Mouse (Mus musculus): ENCODE measurements around the gene Chst2. TPM values are rescaled to one million over a fixed set of nuclear protein-coding genes. Genes with fewer than 3 reads are reported as not detected.

Gene Chst2
- 2.6 and 3.3 TPM in 2 replicates for polyA plus RNA-seq (2012; rRNA removed)

GRCm38 (mm10) chr9:95406571-95407561 is at the start of gene Chst2:
Gene Chst2, minus strand, starts transcription at chr9:95406722.
- no peaks in the 10 kb centered on the region for H3K36me3 ChIP-seq (ENCODE audit: control insufficient read depth, insufficient read depth, low read length)
- H3K4me3 ChIP-seq (ENCODE audit: insufficient read depth, low read depth, low read length), result peak within 1 kb of the TSS; percentile 49
- H3K27ac ChIP-seq (ENCODE audit: insufficient read depth, low read depth, low read length), result peak within 1 kb of the TSS; percentile 69
- H3K4me1 ChIP-seq (ENCODE audit: control insufficient read depth, insufficient read depth, low read length), result no peaks in the 10 kb centered on the region
- under 1% methylated on average over 99 of the region's 102 CpGs for WGBS
- peaks cover 3% of the 10 kb centered on the region; the same call in 1 of the 2 replicates for H3K27me3 ChIP-seq (replicated peaks; ENCODE audit: control insufficient read depth, insufficient read depth, low read length)
- peak; percentile 90 for DNase-seq
- no peak for TF ChIP-seq CTCF (conservative IDR thresholded peaks at IDR 0.05; ENCODE audit: insufficient read depth, insufficient read length, low read depth, low read length)

DNA sequence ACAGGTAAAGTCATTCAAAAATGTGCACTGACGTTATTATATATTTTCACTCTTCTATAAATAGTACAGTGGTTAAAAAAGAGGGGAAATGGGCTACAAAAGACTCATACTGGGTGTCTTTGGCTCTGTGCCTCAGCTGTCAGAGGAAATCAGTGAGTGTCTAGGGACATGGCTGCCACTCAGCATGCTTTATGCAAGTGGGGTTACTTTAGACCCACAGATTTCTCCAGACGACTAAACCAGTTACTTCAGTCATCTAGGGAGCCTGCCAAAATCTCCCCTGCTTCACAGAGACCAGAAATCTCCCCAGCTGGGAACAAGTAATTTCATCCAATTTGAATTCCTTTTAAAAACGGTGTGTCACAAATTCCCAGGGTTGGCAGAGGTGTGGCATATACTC is 45.4 kb upstream of the Chst2 start:
- Histone ChIP-seq H3K4me3 (ENCODE audit: insufficient read depth, low read depth, low read length) (no peak overlapping the region), H3K27ac (ENCODE audit: insufficient read depth, low read depth, low read length) (no peak overlapping the region), H3K36me3 (ENCODE audit: control insufficient read depth, insufficient read depth, low read length) (no peaks in the 10 kb centered on the region; the same call in 1 of the 2 replicates), H3K4me1 (ENCODE audit: control insufficient read depth, insufficient read depth, low read length) (no peaks in the 10 kb centered on the region), H3K27me3 (replicated peaks; ENCODE audit: control insufficient read depth, insufficient read depth, low read length) (no peaks in the 10 kb centered on the region)
- WGBS, result 49% methylated on average over 3 of the region's 3 CpGs
- TF ChIP-seq POLR2A (IDR thresholded peaks at IDR 0.05; ENCODE audit: low read depth, low read length), result no peak
- no peak for DNase-seq

GRCm38 (mm10) chr9:95450586-95450985 is 44.1 kb upstream of the Chst2 start:
- WGBS, result 91% methylated on average over 8 of the region's 8 CpGs
- DNase-seq, result no peak
- H3K4me3 ChIP-seq (ENCODE audit: insufficient read depth, low read depth, low read length), result no peak overlapping the region
- no peaks in the 10 kb centered on the region for H3K4me1 ChIP-seq (ENCODE audit: control insufficient read depth, insufficient read depth, low read length)
- no peaks in the 10 kb centered on the region; the same call in 1 of the 2 replicates for H3K36me3 ChIP-seq (ENCODE audit: control insufficient read depth, insufficient read depth, low read length)
- H3K27ac ChIP-seq (ENCODE audit: insufficient read depth, low read depth, low read length), result no peak overlapping the region
- no peaks in the 10 kb centered on the region for H3K27me3 ChIP-seq (replicated peaks; ENCODE audit: control insufficient read depth, insufficient read depth, low read length)
- TF ChIP-seq POLR2A (IDR thresholded peaks at IDR 0.05; ENCODE audit: low read depth, low read length) (no peak), CTCF (conservative IDR thresholded peaks at IDR 0.05; ENCODE audit: insufficient read depth, insufficient read length, low read depth, low read length) (no peak)

- TF ChIP-seq CTCF (conservative IDR thresholded peaks at IDR 0.05; ENCODE audit: insufficient read depth, insufficient read length, low read depth, low read length), result no peak
- TF ChIP-seq POLR2A (IDR thresholded peaks at IDR 0.05; ENCODE audit: low read depth, low read length), result no peak
- H3K4me1 ChIP-seq (ENCODE audit: control insufficient read depth, insufficient read depth, low read length), result no peaks in the 10 kb centered on the region
- H3K4me3 ChIP-seq (ENCODE audit: insufficient read depth, low read depth, low read length), result no peak overlapping the region
- no peak for DNase-seq
- H3K27ac ChIP-seq (ENCODE audit: insufficient read depth, low read depth, low read length), result no peak overlapping the region
- H3K27me3 ChIP-seq (replicated peaks; ENCODE audit: control insufficient read depth, insufficient read depth, low read length), result no peaks in the 10 kb centered on the region
- no peaks in the 10 kb centered on the region for H3K36me3 ChIP-seq (ENCODE audit: control insufficient read depth, insufficient read depth, low read length)
- WGBS, result 18% methylated on average over 13 of the region's 13 CpGs
Measured at GRCm38 (mm10) chr9:95442321-95442731, 35.8 kb upstream of the Chst2 start.

GRCm38 (mm10) chr9:95437883-95438282 is 31.4 kb upstream of the Chst2 start:
- WGBS, result 50% methylated on average over 9 of the region's 9 CpGs
- no peak overlapping the region for H3K27ac ChIP-seq (ENCODE audit: insufficient read depth, low read depth, low read length)
- peak; percentile 43 for DNase-seq

DNA sequence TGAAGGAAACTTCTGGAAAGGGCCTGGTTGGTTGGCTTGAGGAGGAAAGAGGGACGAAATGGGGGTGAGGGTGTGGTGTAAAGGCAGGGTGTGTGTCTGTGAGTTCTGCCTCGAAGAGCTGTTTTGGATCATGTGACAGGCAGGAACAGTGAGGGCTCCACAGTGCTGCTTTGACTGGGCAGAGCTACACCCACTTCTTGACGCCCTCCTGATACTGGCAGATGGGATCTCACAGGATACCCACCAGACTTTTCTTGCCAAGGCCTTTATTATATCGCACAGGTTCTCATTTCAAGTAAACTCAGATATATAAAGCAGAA is 29.7 kb upstream of the Chst2 start:
- DNase-seq, result no peak
- no peak for TF ChIP-seq POLR2A (IDR thresholded peaks at IDR 0.05; ENCODE audit: low read depth, low read length)
- no peak for TF ChIP-seq CTCF (conservative IDR thresholded peaks at IDR 0.05; ENCODE audit: insufficient read depth, insufficient read length, low read depth, low read length)
- Histone ChIP-seq H3K27me3 (replicated peaks; ENCODE audit: control insufficient read depth, insufficient read depth, low read length) (no peaks in the 10 kb centered on the region), H3K36me3 (ENCODE audit: control insufficient read depth, insufficient read depth, low read length) (no peaks in the 10 kb centered on the region), H3K27ac (ENCODE audit: insufficient read depth, low read depth, low read length) (no peak overlapping the region), H3K4me1 (ENCODE audit: control insufficient read depth, insufficient read depth, low read length) (no peaks in the 10 kb centered on the region), H3K4me3 (ENCODE audit: insufficient read depth, low read depth, low read length) (no peak overlapping the region)
- 78% methylated on average over 4 of the region's 4 CpGs for WGBS

More at GRCm38 (mm10) chr9:95437883-95438282, 31.4 kb upstream of the Chst2 start:
- no peaks in the 10 kb centered on the region for H3K4me1 ChIP-seq (ENCODE audit: control insufficient read depth, insufficient read depth, low read length)
- no peaks in the 10 kb centered on the region for H3K36me3 ChIP-seq (ENCODE audit: control insufficient read depth, insufficient read depth, low read length)
- no peak overlapping the region for H3K4me3 ChIP-seq (ENCODE audit: insufficient read depth, low read depth, low read length)
- H3K27me3 ChIP-seq (replicated peaks; ENCODE audit: control insufficient read depth, insufficient read depth, low read length), result no peaks in the 10 kb centered on the region
- TF ChIP-seq CTCF (conservative IDR thresholded peaks at IDR 0.05; ENCODE audit: insufficient read depth, insufficient read length, low read depth, low read length) (no peak), POLR2A (IDR thresholded peaks at IDR 0.05; ENCODE audit: low read depth, low read length) (no peak)

GRCm38 (mm10) chr9:95435506-95436293 is 29.2 kb upstream of the Chst2 start:
- 67% methylated on average over 20 of the region's 20 CpGs for WGBS

More at GRCm38 (mm10) chr9:95435506-95436293, 29.2 kb upstream of the Chst2 start:
- DNase-seq, result no peak
- no peak overlapping the region for H3K27ac ChIP-seq (ENCODE audit: insufficient read depth, low read depth, low read length)
- no peaks in the 10 kb centered on the region for H3K36me3 ChIP-seq (ENCODE audit: control insufficient read depth, insufficient read depth, low read length)
- no peak for TF ChIP-seq POLR2A (IDR thresholded peaks at IDR 0.05; ENCODE audit: low read depth, low read length)
- H3K4me3 ChIP-seq (ENCODE audit: insufficient read depth, low read depth, low read length), result no peak overlapping the region
- H3K27me3 ChIP-seq (replicated peaks; ENCODE audit: control insufficient read depth, insufficient read depth, low read length), result no peaks in the 10 kb centered on the region
- no peaks in the 10 kb centered on the region for H3K4me1 ChIP-seq (ENCODE audit: control insufficient read depth, insufficient read depth, low read length)

All from kidney, adult 2 months (tissue).